Mouse (Mus musculus) thymus, adult 2 months (tissue): ENCODE results near the gene Macrod2.

Source experiments
- CTCF ChIP-seq: fragments of 200-500 bp; IDR thresholded peaks from 2 replicates; pipeline ENCODE4 v1.5.1; 2012; ENCODE audit warnings: mild to moderate bottlenecking, control low read depth, low read length, moderate library complexity, borderline replicate concordance; ENCODE audit not compliant: control insufficient read depth, poor library complexity, insufficient read depth; ENCODE audit errors: extremely low read depth
- POLR2A ChIP-seq: fragments of 200-500 bp; IDR thresholded peaks from 2 replicates; pipeline ENCODE4 v1.6.1; 2012; ENCODE audit warnings: mild to moderate bottlenecking, low read length, control low read depth, moderate library complexity; ENCODE audit not compliant: control insufficient read depth, poor library complexity, insufficient read depth; ENCODE audit errors: extremely low read depth

GRCm38 (mm10) chr2:141876958-141877357, 1481.8 kb downstream of the Macrod2 start:
- no peak for TF ChIP-seq POLR2A
- TF ChIP-seq CTCF = no peak
